Mouse (Mus musculus) c-Kit-positive CD71-positive TER-119-positive erythroid progenitor cells, embryonic 14.5 days (primary cell): ENCODE measurements at regions not wholly inside any gene's neighbourhood (a gene's known extent, or its start where the extent isn't known, plus 50 kb on each side); places are given as distances from the start of the nearest gene placed in this dataset.

Experiments used
- DNase-seq: peaks from one replicate; pipeline ENCODE4 v3.0.0-alpha.2; 2013; ENCODE audit warnings: low spot score

GRCm38 (mm10) chr12:45745697-45746096, 671.2 kb upstream of the Stxbp6 start:
- no peak for DNase-seq

- DNase-seq: no peak
Observed at GRCm38 (mm10) chr12:45744619-45745018, 670.1 kb upstream of the Stxbp6 start.

- no peak for DNase-seq
Observed at GRCm38 (mm10) chr12:45733661-45734060, 659.2 kb upstream of the Stxbp6 start.

GRCm38 (mm10) chr12:45724565-45725370, 650.3 kb upstream of the Stxbp6 start:
- no peak for DNase-seq

- DNase-seq: no peak
Observed at GRCm38 (mm10) chr12:45711351-45711750, 636.8 kb upstream of the Stxbp6 start.

GRCm38 (mm10) chr12:45710766-45711165, 636.3 kb upstream of the Stxbp6 start:
- no peak for DNase-seq

GRCm38 (mm10) chr12:45689291-45689690, 614.8 kb upstream of the Stxbp6 start:
- DNase-seq: no peak

GRCm38 (mm10) chr12:45686765-45687164, 612.3 kb upstream of the Stxbp6 start:
- no peak for DNase-seq

- DNase-seq: no peak
Observed at GRCm38 (mm10) chr12:45672361-45672760, 597.9 kb upstream of the Stxbp6 start.

- no peak for DNase-seq
Observed at GRCm38 (mm10) chr12:45671554-45671948, 597.0 kb upstream of the Stxbp6 start.

- DNase-seq: no peak
Observed at GRCm38 (mm10) chr12:45670874-45671553, 596.5 kb upstream of the Stxbp6 start.

GRCm38 (mm10) chr12:45670246-45670873, 595.9 kb upstream of the Stxbp6 start:
- no peak for DNase-seq

- DNase-seq: no peak
Observed at GRCm38 (mm10) chr12:45659612-45660011, 585.1 kb upstream of the Stxbp6 start.

GRCm38 (mm10) chr12:45656574-45656973, 582.1 kb upstream of the Stxbp6 start:
- no peak for DNase-seq

- DNase-seq: no peak
Observed at GRCm38 (mm10) chr12:45648654-45649053, 574.1 kb upstream of the Stxbp6 start.

GRCm38 (mm10) chr12:45644180-45644579, 569.7 kb upstream of the Stxbp6 start:
- no peak for DNase-seq

GRCm38 (mm10) chr12:45622830-45623229, 548.3 kb upstream of the Stxbp6 start:
- DNase-seq: no peak

- no peak for DNase-seq
Observed at GRCm38 (mm10) chr12:45620056-45620455, 545.5 kb upstream of the Stxbp6 start.

- no peak for DNase-seq
Observed at GRCm38 (mm10) chr12:45614509-45615150, 540.1 kb upstream of the Stxbp6 start.

- no peak for DNase-seq
Observed at GRCm38 (mm10) chr12:45614074-45614473, 539.6 kb upstream of the Stxbp6 start.

- DNase-seq: no peak
Observed at GRCm38 (mm10) chr12:45599443-45599842, 524.9 kb upstream of the Stxbp6 start.

GRCm38 (mm10) chr12:45597904-45598570, 523.5 kb upstream of the Stxbp6 start:
- DNase-seq: no peak
